Mouse (Mus musculus): Measurements from ENCODE around the gene Iqch.

Iqch gene

GRCm38 (mm10) chr9:63611967-63612366, 9.7 kb upstream of the Iqch start:
- DNase-seq: no peak

- peak; percentile 48 for DNase-seq
Observed at GRCm38 (mm10) chr9:63610841-63611366, 8.6 kb upstream of the Iqch start.

GRCm38 (mm10) chr9:63610231-63610630, 7.9 kb upstream of the Iqch start:
- no peak for DNase-seq

GRCm38 (mm10) chr9:63609776-63610175, 7.5 kb upstream of the Iqch start:
- no peak for DNase-seq

- no peak for DNase-seq
Observed at GRCm38 (mm10) chr9:63609246-63609645, 7.0 kb upstream of the Iqch start.

GRCm38 (mm10) chr9:63608006-63608405, 5.7 kb upstream of the Iqch start:
- DNase-seq: no peak

GRCm38 (mm10) chr9:63606594-63606993, 4.3 kb upstream of the Iqch start:
- no peak for DNase-seq

- DNase-seq: no peak
Observed at GRCm38 (mm10) chr9:63603849-63604248, 1.6 kb upstream of the Iqch start.

GRCm38 (mm10) chr9:63596660-63597059, 5.6 kb downstream of the Iqch start:
- no peak for DNase-seq

GRCm38 (mm10) chr9:63595652-63596051, 6.6 kb downstream of the Iqch start:
- no peak for DNase-seq

- DNase-seq: no peak
Observed at GRCm38 (mm10) chr9:63595032-63595431, 7.3 kb downstream of the Iqch start.

GRCm38 (mm10) chr9:63591661-63592256, 10.5 kb downstream of the Iqch start:
- DNase-seq: no peak

GRCm38 (mm10) chr9:63590592-63590991, 11.7 kb downstream of the Iqch start:
- no peak for DNase-seq

- DNase-seq: no peak
Observed at GRCm38 (mm10) chr9:63589209-63589608, 13.1 kb downstream of the Iqch start.

- DNase-seq: no peak
Observed at GRCm38 (mm10) chr9:63585251-63585650, 17.0 kb downstream of the Iqch start.

- peak; percentile 49 for DNase-seq
Observed at GRCm38 (mm10) chr9:63581778-63582177, 20.5 kb downstream of the Iqch start.

- no peak for DNase-seq
Observed at GRCm38 (mm10) chr9:63580046-63580445, 22.2 kb downstream of the Iqch start.

GRCm38 (mm10) chr9:63579644-63580043, 22.6 kb downstream of the Iqch start:
- DNase-seq: no peak

- DNase-seq: no peak
Observed at GRCm38 (mm10) chr9:63577469-63577868, 24.8 kb downstream of the Iqch start.

GRCm38 (mm10) chr9:63572874-63573273, 29.4 kb downstream of the Iqch start:
- DNase-seq: no peak

- DNase-seq: no peak
Observed at GRCm38 (mm10) chr9:63571895-63572294, 30.4 kb downstream of the Iqch start.

- no peak for DNase-seq
Observed at GRCm38 (mm10) chr9:63568808-63569207, 33.5 kb downstream of the Iqch start.

- DNase-seq: no peak
Observed at GRCm38 (mm10) chr9:63568314-63568713, 34.0 kb downstream of the Iqch start.

GRCm38 (mm10) chr9:63563436-63563835, 38.9 kb downstream of the Iqch start:
- DNase-seq: no peak

- no peak for DNase-seq
Observed at GRCm38 (mm10) chr9:63561931-63562330, 40.4 kb downstream of the Iqch start.
